Mouse (Mus musculus): ENCODE measurements at regions not wholly inside any gene's neighbourhood (a gene's known extent, or its start where the extent isn't known, plus 50 kb on each side); places are given as distances from the start of the nearest gene placed in this dataset.
"Not testable (repeated sequence)": the region's sequence is repeated elsewhere in the genome, so short reads cannot be mapped to it uniquely, and the experiment has no call there.

GRCm38 (mm10) chr14:52853598-52853997 lies 358.0 kb upstream of the Olfr1507 start:
- TF ChIP-seq CTCF (IDR thresholded peaks at IDR 0.05; ENCODE audit: borderline replicate concordance, control insufficient read depth, extremely low read depth, insufficient read depth, low read length, poor library complexity); POLR2A (IDR thresholded peaks at IDR 0.05; ENCODE audit: control insufficient read depth, extremely low read depth, insufficient read depth, low read length, poor library complexity): not testable (repeated sequence)
